Mouse (Mus musculus) forebrain, embryonic 16.5 days (tissue): ENCODE measurements around the gene Lrrc49. TPM values are rescaled to one million over a fixed set of nuclear protein-coding genes. Genes with fewer than 3 reads are reported as not detected.

ENCODE experiments used
- ATAC-seq: fragments of 200-750 bp; cut with Nextera tagmentation; 2 replicates; pipeline ENCODE4 v1.8.0; 2017; ENCODE audit warnings: mild to moderate bottlenecking, moderate library complexity
- H3K27ac ChIP-seq: fragments of 300-500 bp; sonication (generic); 2 replicates; pipeline ENCODE4 v1.5.1; 2014; ENCODE audit warnings: low read length, control low read depth
- H3K27me3 ChIP-seq: fragments of 300-500 bp; sonication (generic); replicated peaks from 2 replicates; pipeline ENCODE4 v1.6.1; 2014; ENCODE audit warnings: low read length; ENCODE audit not compliant: control insufficient read depth, insufficient read depth
- H3K36me3 ChIP-seq: fragments of 300-500 bp; sonication (generic); 2 replicates; pipeline ENCODE4 v1.6.1; 2014; ENCODE audit not compliant: control insufficient read depth, insufficient read depth
- H3K4me1 ChIP-seq: fragments of 300-500 bp; sonication (generic); replicated peaks from 2 replicates; pipeline ENCODE4 v1.6.1; 2014; ENCODE audit warnings: low read length; ENCODE audit not compliant: control insufficient read depth, insufficient read depth
- H3K4me2 ChIP-seq: fragments of 300-500 bp; sonication (generic); 2 replicates; pipeline ENCODE4 v1.6.1; 2014; ENCODE audit warnings: mild to moderate bottlenecking, low read length, control low read depth
- H3K4me3 ChIP-seq: fragments of 300-500 bp; sonication (generic); replicated peaks from 2 replicates; pipeline ENCODE4 v1.5.1; 2014; ENCODE audit warnings: mild to moderate bottlenecking, low read length, control low read depth
- H3K9ac ChIP-seq: fragments of 300-500 bp; sonication (generic); replicated peaks from 2 replicates; pipeline ENCODE4 v1.6.1; 2014; ENCODE audit warnings: low read depth, low read length, control low read depth
- H3K9me3 ChIP-seq: fragments of 300-500 bp; sonication (generic); 2 replicates; pipeline ENCODE4 v1.6.1; 2016; ENCODE audit warnings: low read length; ENCODE audit not compliant: control insufficient read depth
- WGBS: fragments of 180-500 bp; shearing (Covaris S2); extraction: QIAGEN DNeasy Blood & Tissue Kit; methylation state at CpG from one replicate; pipeline ENCODE4 v1.1.7; 2014; 5-methylcytosine and 5-hydroxymethylcytosine counted together
- polyA plus RNA-seq: library from polyadenylated mRNA; unstranded; fragments of >200 nt; fragmentation: Nextera tagmentation; extraction: Ambion mirVana; gene quantifications from 2 replicates; pipeline ENCODE4 v1.2.1, GENCODE M21; 2015

Gene Lrrc49
- 63.5 and 72.6 TPM in 2 replicates for polyA plus RNA-seq

GRCm38 (mm10) chr9:60687891-60688324, at the start of gene Lrrc49:
TSS of gene Lrrc49 (minus strand) at chr9:60688158.
- peak within 1 kb of the TSS; percentile 67 for H3K4me3 ChIP-seq

DNA sequence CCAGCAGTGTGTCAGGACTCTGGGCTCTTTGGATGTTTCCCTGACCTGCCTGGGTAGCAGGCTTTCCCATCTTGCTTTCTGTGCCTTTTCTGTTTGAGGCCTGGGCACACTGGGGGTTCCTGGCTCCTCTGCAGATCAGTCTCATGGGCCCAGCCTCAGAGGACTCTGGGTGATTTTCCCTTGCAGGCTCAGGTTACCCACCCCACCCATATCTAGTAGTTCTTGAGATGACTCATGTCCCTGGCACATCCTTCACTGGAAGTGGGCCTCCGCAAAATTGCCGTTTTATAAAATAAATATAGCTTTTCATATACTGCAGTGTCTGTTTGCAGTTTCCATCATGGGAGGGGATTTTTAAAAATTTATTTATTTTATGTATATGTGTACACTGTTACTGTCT, 46.4 kb upstream of the Lrrc49 start:
- Histone ChIP-seq H3K4me3 (no peak overlapping the region), H3K27ac (no peak overlapping the region), H3K27me3 (no peaks in the 10 kb centered on the region), H3K4me2 (no peak overlapping the region), H3K4me1 (no peaks in the 10 kb centered on the region), H3K9me3 (0 out of 2 replicates have a peak, but pooled peaks cover 3% of the 10 kb centered on the region), H3K36me3 (peaks cover 7% of the 10 kb centered on the region; the same call in 1 of the 2 replicates), H3K9ac (no peak overlapping the region)
- no peak for ATAC-seq
- 93% methylated on average over 2 of the region's 2 CpGs for WGBS

More at GRCm38 (mm10) chr9:60687891-60688324, at the start of gene Lrrc49:
- Histone ChIP-seq H3K4me2 (peak within 1 kb of the TSS; percentile 61), H3K27me3 (0 out of 2 replicates have a peak, but pooled peaks cover 2% of the 10 kb centered on the region), H3K36me3 (peaks cover 4% of the 10 kb centered on the region; the same call in 1 of the 2 replicates), H3K9ac (peak within 1 kb of the TSS; percentile 79), H3K4me1 (peaks cover 15% of the 10 kb centered on the region), H3K9me3 (no peaks in the 10 kb centered on the region), H3K27ac (peak within 1 kb of the TSS; percentile 99)
- 0% methylated on average over 21 of the region's 21 CpGs for WGBS
- peak; percentile 97 for ATAC-seq

- Histone ChIP-seq H3K4me2 (no peak overlapping the region), H3K27me3 (no peaks in the 10 kb centered on the region), H3K27ac (no peak overlapping the region), H3K9ac (no peak overlapping the region), H3K9me3 (no peaks in the 10 kb centered on the region), H3K4me3 (no peak overlapping the region), H3K36me3 (no peaks in the 10 kb centered on the region), H3K4me1 (no peaks in the 10 kb centered on the region)
- no peak for ATAC-seq
- WGBS, result 92% methylated on average over 7 of the region's 7 CpGs
These were observed 37.0 kb upstream of the Lrrc49 start for GRCm38 (mm10) chr9:60724968-60725367.

DNA sequence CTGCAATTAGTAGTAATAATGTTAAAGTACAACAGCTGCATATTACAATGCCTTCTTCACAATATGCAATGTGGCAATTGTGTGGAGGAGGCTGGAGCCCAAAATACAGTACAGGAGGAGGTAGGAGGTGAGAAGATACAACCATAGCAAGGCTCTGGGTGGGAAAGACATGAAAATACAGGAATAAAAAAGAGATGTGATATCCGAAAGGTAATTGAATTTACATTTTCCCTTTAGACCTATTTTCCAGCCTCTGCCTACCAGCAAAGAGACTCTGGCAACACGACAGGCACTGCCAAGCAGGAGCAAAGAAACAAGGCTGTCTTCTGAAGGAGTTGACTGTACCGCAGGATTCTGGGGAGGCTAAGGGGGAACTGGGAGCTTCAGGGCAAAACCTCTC, 31.7 kb upstream of the Lrrc49 start:
- H3K4me1 ChIP-seq, result no peaks in the 10 kb centered on the region
- H3K4me2 ChIP-seq, result no peak overlapping the region
- no peak overlapping the region for H3K4me3 ChIP-seq
- WGBS, result 81% methylated on average over 3 of the region's 3 CpGs
- H3K9ac ChIP-seq, result no peak overlapping the region
- ATAC-seq, result no peak
- H3K27ac ChIP-seq, result no peak overlapping the region
- no peaks in the 10 kb centered on the region for H3K27me3 ChIP-seq
- H3K36me3 ChIP-seq, result no peaks in the 10 kb centered on the region
- no peaks in the 10 kb centered on the region for H3K9me3 ChIP-seq

- H3K4me3 ChIP-seq, result no peak overlapping the region
- H3K4me1 ChIP-seq, result peaks cover 6% of the 10 kb centered on the region; the same call in 1 of the 2 replicates
- no peak overlapping the region for H3K4me2 ChIP-seq
- H3K9me3 ChIP-seq, result no peaks in the 10 kb centered on the region
- ATAC-seq, result no peak
- no peaks in the 10 kb centered on the region for H3K27me3 ChIP-seq
- WGBS, result 62% methylated on average over 3 of the region's 3 CpGs
- H3K36me3 ChIP-seq, result no peaks in the 10 kb centered on the region
- H3K9ac ChIP-seq, result no peak overlapping the region
- no peak overlapping the region for H3K27ac ChIP-seq
These were observed 30.3 kb upstream of the Lrrc49 start for GRCm38 (mm10) chr9:60718284-60718683.

- peaks cover 12% of the 10 kb centered on the region; the same call in 1 of the 2 replicates for H3K4me1 ChIP-seq
- H3K9ac ChIP-seq, result no peak overlapping the region
- no peaks in the 10 kb centered on the region for H3K36me3 ChIP-seq
- no peak overlapping the region for H3K27ac ChIP-seq
- H3K4me3 ChIP-seq, result no peak overlapping the region
- H3K9me3 ChIP-seq, result no peaks in the 10 kb centered on the region
- H3K4me2 ChIP-seq, result no peak overlapping the region
- no peaks in the 10 kb centered on the region for H3K27me3 ChIP-seq
- ATAC-seq, result no peak
- WGBS, result 55% methylated on average over 5 of the region's 5 CpGs
These were observed 27.9 kb upstream of the Lrrc49 start for GRCm38 (mm10) chr9:60715828-60716227.

- Histone ChIP-seq H3K27ac (no peak overlapping the region), H3K4me3 (no peak overlapping the region), H3K27me3 (no peaks in the 10 kb centered on the region), H3K4me1 (peaks cover 12% of the 10 kb centered on the region; the same call in 1 of the 2 replicates), H3K9ac (no peak overlapping the region), H3K4me2 (no peak overlapping the region), H3K36me3 (no peaks in the 10 kb centered on the region), H3K9me3 (no peaks in the 10 kb centered on the region)
- 93% methylated on average over 4 of the region's 4 CpGs for WGBS
- no peak for ATAC-seq
These were observed 27.3 kb upstream of the Lrrc49 start for GRCm38 (mm10) chr9:60715271-60715670.

GRCm38 (mm10) chr9:60714191-60714590, 26.2 kb upstream of the Lrrc49 start:
- no peak overlapping the region for H3K9ac ChIP-seq

DNA sequence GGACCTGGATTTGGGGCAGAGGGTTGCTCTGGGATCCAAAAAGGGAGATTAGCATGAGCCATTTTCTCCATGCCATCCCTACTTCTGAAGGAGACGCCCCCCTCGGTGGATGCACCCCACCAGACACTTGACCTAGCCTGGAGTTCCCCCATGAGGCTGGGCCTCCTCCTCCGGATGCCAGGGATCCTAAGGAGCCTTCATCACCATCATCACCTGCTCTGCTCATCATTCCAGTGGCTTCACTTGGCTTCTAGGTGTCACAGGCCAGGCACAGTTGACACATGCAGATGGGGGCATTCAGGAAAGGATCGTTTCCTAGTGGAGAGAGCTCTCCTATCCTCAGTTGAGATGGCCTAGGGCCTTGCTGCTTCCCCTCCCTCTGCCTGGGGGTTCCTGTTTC, 25.7 kb upstream of the Lrrc49 start:
- Histone ChIP-seq H3K9ac (peak overlapping the region; percentile 85), H3K4me1 (peaks cover 12% of the 10 kb centered on the region; the same call in 1 of the 2 replicates), H3K9me3 (no peaks in the 10 kb centered on the region), H3K27ac (no peak overlapping the region), H3K27me3 (no peaks in the 10 kb centered on the region), H3K4me2 (peak overlapping the region; percentile 95), H3K36me3 (no peaks in the 10 kb centered on the region), H3K4me3 (peak overlapping the region; percentile 60)
- ATAC-seq, result no peak
- WGBS, result 33% methylated on average over 4 of the region's 4 CpGs

More at GRCm38 (mm10) chr9:60714191-60714590, 26.2 kb upstream of the Lrrc49 start:
- Histone ChIP-seq H3K27ac (no peak overlapping the region), H3K4me3 (no peak overlapping the region), H3K4me1 (peaks cover 12% of the 10 kb centered on the region; the same call in 1 of the 2 replicates), H3K9me3 (no peaks in the 10 kb centered on the region), H3K36me3 (no peaks in the 10 kb centered on the region), H3K27me3 (no peaks in the 10 kb centered on the region), H3K4me2 (peak overlapping the region; percentile 95; the same call in 1 of the 2 replicates)
- 82% methylated on average over 6 of the region's 6 CpGs for WGBS
- ATAC-seq, result no peak
